Mouse (Mus musculus): ENCODE measurements around the gene Commd1. TPM values are rescaled to one million over a fixed set of nuclear protein-coding genes. Genes with fewer than 3 reads are reported as not detected.

The Commd1 gene
- polyA plus RNA-seq, 1 experiment from 2014 or later, result 127 TPM

GRCm38 (mm10) chr11:22978215-22978614 is 4.0 kb downstream of the Commd1 start:
- CTCF ChIA-PET, result no interaction called here
- no peaks in the 10 kb centered on the region for H3K27me3 ChIP-seq
- in situ Hi-C loops (cut with MboI; ENCODE audit: low pct_unique_long_range_greater_than_20kb), result loop anchor here (25.0 kb wide), 2 partner anchors 584 to 784 kb away; partner anchors contain the start of gene Rel
- no peak for ATAC-seq
- DNase-seq (ENCODE audit: low read depth, low spot score), result no peak
- TF ChIP-seq CTCF (IDR thresholded peaks at IDR 0.05), result no peak
- POLR2A ChIA-PET, result no interaction called here

DNA sequence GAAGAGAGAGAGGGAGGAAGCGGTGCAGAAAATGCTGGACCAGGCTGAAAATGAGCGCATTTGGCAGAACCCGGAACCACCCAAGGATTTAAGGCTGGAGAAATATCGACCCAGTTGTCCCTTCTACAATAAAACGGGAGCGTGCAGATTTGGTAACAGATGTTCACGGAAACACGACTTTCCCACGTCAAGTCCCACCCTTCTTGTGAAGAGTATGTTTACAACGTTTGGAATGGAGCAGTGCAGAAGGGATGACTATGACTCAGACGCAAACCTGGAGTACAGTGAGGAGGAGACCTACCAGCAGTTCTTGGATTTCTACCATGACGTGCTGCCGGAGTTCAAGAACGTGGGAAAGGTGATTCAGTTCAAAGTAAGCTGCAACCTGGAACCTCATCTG is 8.6 kb downstream of the Commd1 start:
- CTCF ChIA-PET, result interaction anchor here (0.8 kb wide), 1 partner anchor 341 kb away, joined by 3 read pairs; no protein-coding TSS in a partner anchor
- no peak for ATAC-seq
- no peak for TF ChIP-seq CTCF (IDR thresholded peaks at IDR 0.05)
- in situ Hi-C loops (cut with MboI; ENCODE audit: low pct_unique_long_range_greater_than_20kb), result no loop called here
- H3K27me3 ChIP-seq, result no peaks in the 10 kb centered on the region
- POLR2A ChIA-PET, result interaction anchor here (1.7 kb wide), 1 partner anchor 9 kb away, joined by 3 read pairs; the partner anchor contains the start of genes Commd1 and Gm28048
- DNase-seq (ENCODE audit: low read depth, low spot score), result no peak

GRCm38 (mm10) chr11:22972746-22973526 is 9.2 kb downstream of the Commd1 start:
- POLR2A ChIA-PET, result interaction anchor here (1.7 kb wide), 1 partner anchor 9 kb away, joined by 3 read pairs; the partner anchor contains the start of genes Commd1 and Gm28048
- peak; percentile 59 for ATAC-seq
- in situ Hi-C loops (cut with MboI; ENCODE audit: low pct_unique_long_range_greater_than_20kb), result no loop called here

DNA sequence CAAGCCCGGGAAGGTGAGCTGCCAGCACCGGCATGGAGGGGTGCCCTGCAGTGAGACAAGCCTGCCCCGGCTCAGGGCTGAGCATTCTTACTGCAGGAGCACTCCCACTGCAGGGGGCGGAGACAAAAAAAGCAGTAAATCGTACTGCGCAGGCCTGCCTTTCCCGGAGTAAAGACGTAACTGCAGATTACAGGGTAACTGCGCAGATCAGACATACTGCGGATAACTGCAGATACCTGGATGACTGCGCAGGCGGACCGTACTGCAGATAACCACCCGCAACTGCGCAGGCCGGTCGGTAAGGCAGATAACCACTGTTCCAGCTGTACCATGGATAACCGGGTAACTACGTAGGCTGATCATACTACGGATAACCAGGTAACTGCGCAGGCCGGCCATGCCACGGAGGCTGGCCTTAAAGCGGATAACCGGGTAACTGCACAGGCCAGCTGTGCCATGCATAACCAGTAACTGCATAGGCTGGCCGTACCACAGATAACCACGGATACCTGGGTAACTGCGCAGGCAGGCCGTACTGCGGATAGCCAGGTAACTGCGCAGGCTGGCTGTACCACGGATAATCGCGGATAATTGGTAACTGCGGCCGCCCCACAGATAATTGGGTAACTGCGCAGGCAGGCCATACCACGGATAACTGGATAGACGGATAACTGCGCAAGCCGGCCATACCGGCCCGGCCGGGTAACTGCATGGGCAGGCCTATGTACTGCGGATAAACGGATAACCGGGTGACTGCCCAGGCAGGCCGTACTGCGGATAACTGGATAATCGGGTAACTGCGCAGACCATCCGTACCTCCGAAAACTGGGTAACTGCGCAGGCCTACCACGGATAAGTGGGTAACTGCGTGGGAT is 10.1 kb downstream of the Commd1 start, which contains the start of gene Zrsr1:
Zrsr1 (plus strand) TSS at position 171 of the 875 bp plus-strand sequence.
- TF ChIP-seq CTCF (IDR thresholded peaks at IDR 0.05), result no peak
- H3K27me3 ChIP-seq, result no peaks in the 10 kb centered on the region
- peak; percentile 71 for ATAC-seq
- ChIA-PET CTCF (interaction anchor here (1.4 to 3.4 kb wide), 2 partner anchors 142 to 341 kb away, joined by 3 to 14 read pairs; no protein-coding TSS in a partner anchor), POLR2A (interaction anchor here (0.6 kb wide), 1 partner anchor 16 kb away, joined by 7 read pairs; no protein-coding TSS in a partner anchor)
- in situ Hi-C loops (cut with MboI; ENCODE audit: low pct_unique_long_range_greater_than_20kb), result no loop called here
- no peak for DNase-seq (ENCODE audit: low read depth, low spot score)

More at GRCm38 (mm10) chr11:22972746-22973526, 9.2 kb downstream of the Commd1 start:
- H3K27me3 ChIP-seq, result no peaks in the 10 kb centered on the region
- TF ChIP-seq CTCF (IDR thresholded peaks at IDR 0.05), result no peak
- no peak for DNase-seq (ENCODE audit: low read depth, low spot score)
- CTCF ChIA-PET, result interaction anchor here (0.8 kb wide), 1 partner anchor 340 kb away, joined by 3 read pairs; no protein-coding TSS in a partner anchor

DNA sequence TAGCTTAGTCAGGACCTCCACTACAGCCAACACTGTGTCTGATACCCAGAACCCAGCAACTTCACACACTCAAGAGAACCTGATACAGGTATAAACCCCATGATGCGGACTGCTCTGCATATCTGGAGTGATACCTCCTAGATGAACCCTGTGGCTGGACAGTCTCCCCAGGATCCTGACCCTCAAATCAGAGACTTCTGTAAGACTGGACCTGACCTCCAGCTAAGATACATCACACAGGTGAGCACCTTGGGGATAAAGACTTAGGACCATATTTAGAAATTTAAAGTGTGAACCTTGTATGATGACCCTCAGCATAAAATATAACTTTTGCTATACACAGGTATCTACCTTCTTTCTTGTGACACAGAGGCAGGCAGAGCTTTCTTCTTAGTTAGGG is 11.6 kb downstream of the Commd1 start:
- no peak for ATAC-seq
- in situ Hi-C loops (cut with MboI; ENCODE audit: low pct_unique_long_range_greater_than_20kb), result no loop called here

GRCm38 (mm10) chr11:22969486-22969885 is 12.7 kb downstream of the Commd1 start:
- no peak for ATAC-seq
- no peak for TF ChIP-seq CTCF (IDR thresholded peaks at IDR 0.05)
- ChIA-PET CTCF (interaction anchor here (0.6 to 3.4 kb wide), 3 partner anchors 12 to 339 kb away, joined by 3 to 14 read pairs (median 3); partner anchors contain the start of genes Commd1 and Gm28048), POLR2A (no interaction called here)
- H3K27me3 ChIP-seq, result no peaks in the 10 kb centered on the region
- in situ Hi-C loops (cut with MboI; ENCODE audit: low pct_unique_long_range_greater_than_20kb), result loop anchor here (5.0 to 10.0 kb wide), 3 partner anchors 275 to 745 kb away; no protein-coding TSS in a partner anchor
- DNase-seq (ENCODE audit: low read depth, low spot score), result no peak

More for the DNA sequence above, 11.6 kb downstream of the Commd1 start:
- no peak for DNase-seq (ENCODE audit: low read depth, low spot score)
- no peak for TF ChIP-seq CTCF (IDR thresholded peaks at IDR 0.05)
- ChIA-PET CTCF (interaction anchor here (1.4 to 3.4 kb wide), 2 partner anchors 140 to 340 kb away, joined by 3 to 14 read pairs; no protein-coding TSS in a partner anchor), POLR2A (no interaction called here)
- no peaks in the 10 kb centered on the region for H3K27me3 ChIP-seq

- DNase-seq (ENCODE audit: low read depth, low spot score) (no peak), ATAC-seq (peak; percentile 94)
- peak; percentile 67 for TF ChIP-seq CTCF (IDR thresholded peaks at IDR 0.05)
- POLR2A ChIA-PET, result no interaction called here
- no peaks in the 10 kb centered on the region for H3K27me3 ChIP-seq
- CTCF ChIA-PET, result interaction anchor here (0.8 to 1.3 kb wide), 8 partner anchors 9 to 347 kb away, joined by 3 to 5 read pairs (median 3); no protein-coding TSS in a partner anchor
- in situ Hi-C loops (cut with MboI; ENCODE audit: low pct_unique_long_range_greater_than_20kb), result loop anchor here (5.0 to 10.0 kb wide), 3 partner anchors 271 to 741 kb away; no protein-coding TSS in a partner anchor
Observed at GRCm38 (mm10) chr11:22965503-22965902, 16.7 kb downstream of the Commd1 start.

DNA sequence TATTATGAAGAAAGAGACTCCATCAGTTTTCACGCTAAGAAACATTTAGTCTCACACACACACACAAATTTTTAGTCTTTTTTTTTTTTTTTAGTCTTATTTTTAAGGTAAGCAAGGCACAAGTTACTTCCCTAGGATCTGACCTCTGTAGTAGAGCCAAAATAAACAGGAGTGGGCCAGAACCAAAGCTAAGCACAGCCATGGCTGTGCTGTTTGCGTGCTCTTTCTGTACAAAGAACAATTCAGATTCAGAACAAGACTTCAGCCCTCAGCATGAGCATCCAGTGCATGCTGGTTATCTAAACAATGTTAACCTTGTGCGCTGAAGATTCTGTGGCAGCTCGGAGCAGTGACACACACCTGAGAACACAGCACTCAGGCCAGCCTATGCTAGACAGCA is 17.8 kb downstream of the Commd1 start:
- TF ChIP-seq CTCF (IDR thresholded peaks at IDR 0.05), result no peak
- ChIA-PET POLR2A (no interaction called here), CTCF (interaction anchor here (1.1 to 1.3 kb wide), 3 partner anchors 23 to 333 kb away, joined by 3 to 5 read pairs (median 3); no protein-coding TSS in a partner anchor)
- ATAC-seq (no peak), DNase-seq (ENCODE audit: low read depth, low spot score) (no peak)
- H3K27me3 ChIP-seq, result no peaks in the 10 kb centered on the region
- in situ Hi-C loops (cut with MboI; ENCODE audit: low pct_unique_long_range_greater_than_20kb), result loop anchor here (10.0 kb wide), 2 partner anchors 270 to 740 kb away; no protein-coding TSS in a partner anchor

GRCm38 (mm10) chr11:22962101-22962500 is 20.1 kb downstream of the Commd1 start:
- CTCF ChIA-PET, result interaction anchor here (0.8 kb wide), 1 partner anchor 269 kb away, joined by 3 read pairs; no protein-coding TSS in a partner anchor

More at GRCm38 (mm10) chr11:22962101-22962500, 20.1 kb downstream of the Commd1 start:
- TF ChIP-seq CTCF (IDR thresholded peaks at IDR 0.05), result no peak
- ATAC-seq (no peak), DNase-seq (ENCODE audit: low read depth, low spot score) (no peak)
- POLR2A ChIA-PET, result no interaction called here
- H3K27me3 ChIP-seq, result no peaks in the 10 kb centered on the region
- in situ Hi-C loops (cut with MboI; ENCODE audit: low pct_unique_long_range_greater_than_20kb), result loop anchor here (10.0 kb wide), 2 partner anchors 267 to 737 kb away; no protein-coding TSS in a partner anchor
